Mouse (Mus musculus): ENCODE results near the gene Nxf1. TPM values are rescaled to one million over a fixed set of nuclear protein-coding genes. Genes with fewer than 3 reads are reported as not detected.

The Nxf1 gene
- total and polyA plus RNA-seq, 3 experiments, result 122 to 296 (median 231) TPM

- H3K4me3 ChIP-seq (ENCODE audit: control insufficient read depth in 1 of 2, insufficient read depth in 1 of 2, low read depth in 2 of 2, low read length in 2 of 2), result peak within 1 kb of the TSS; percentile 96 to 98
- peak; percentile 100 for DNase-seq (ENCODE audit: low read depth, low spot score)
- H3K79me2 ChIP-seq (ENCODE audit: control insufficient read depth, insufficient read depth, low read length, poor library complexity), result peaks cover 55% of the 10 kb centered on the region
- H3K4me1 ChIP-seq (ENCODE audit: control insufficient read depth in 1 of 2, insufficient read depth in 2 of 2, low read length in 2 of 2), result peaks cover 5 to 11% of the 10 kb centered on the region in 2 experiments; a peak in 3 of 4 replicates
- peaks cover 16 to 29% of the 10 kb centered on the region in 2 experiments for H3K36me3 ChIP-seq (ENCODE audit: control insufficient read depth in 1 of 2, insufficient read depth in 2 of 2, low read length in 2 of 2)
- peak within 1 kb of the TSS; percentile 93 for H3K9ac ChIP-seq (ENCODE audit: control insufficient read depth, low read depth, low read length, poor library complexity, severe bottlenecking)
- peak within 1 kb of the TSS; percentile 98 for H3K27ac ChIP-seq (ENCODE audit: control insufficient read depth, low read depth, low read length)
- H3K27me3 ChIP-seq (ENCODE audit: control insufficient read depth in 1 of 2, insufficient read depth in 2 of 2, low read length in 2 of 2), result no peaks in the 10 kb centered on the region
- no peaks in the 10 kb centered on the region for H3K9me3 ChIP-seq (replicated peaks; ENCODE audit: insufficient read depth, low read length)
- TF ChIP-seq MAX (IDR thresholded peaks at IDR 0.05; ENCODE audit: low read length), result peak; percentile 77; the same call in 1 of the 2 replicates
- TF ChIP-seq USF1 (IDR thresholded peaks at IDR 0.05; ENCODE audit: low read depth, low read length), result 0 out of 2 replicates have a peak, but pooled peaks have one; percentile 13
- no peak for TF ChIP-seq ZC3H11A (IDR thresholded peaks at IDR 0.05; ENCODE audit: low read depth, low read length)
- 0 out of 2 replicates have a peak, but pooled peaks have one; percentile 52 for TF ChIP-seq UBTF (IDR thresholded peaks at IDR 0.05; ENCODE audit: borderline replicate concordance, insufficient read depth, low read depth, low read length)
- TF ChIP-seq ZMIZ1 (IDR thresholded peaks at IDR 0.05; ENCODE audit: low read depth, low read length), result peak; percentile 91; the same call in 1 of the 2 replicates
- 0 out of 2 replicates have a peak, but pooled peaks have one; percentile 67 for TF ChIP-seq MAZ (IDR thresholded peaks at IDR 0.05; ENCODE audit: low read depth, low read length)
- peak; percentile 61; the same call in 1 of the 2 replicates for TF ChIP-seq E2F4 (IDR thresholded peaks at IDR 0.05; ENCODE audit: borderline replicate concordance, low read depth, low read length)
- no peak for TF ChIP-seq USF2 (IDR thresholded peaks at IDR 0.05; ENCODE audit: borderline replicate concordance in 1 of 2, insufficient read depth in 1 of 2, low read depth in 1 of 2, low read length in 2 of 2)
- TF ChIP-seq TCF12 (IDR thresholded peaks at IDR 0.05; ENCODE audit: low read depth, low read length), result peak; percentile 55; the same call in 1 of the 2 replicates
- TF ChIP-seq RCOR1 (IDR thresholded peaks at IDR 0.05; ENCODE audit: low read depth, low read length), result no peak
- TF ChIP-seq CHD1 (IDR thresholded peaks at IDR 0.05; ENCODE audit: low read depth, low read length), result 0 out of 2 replicates have a peak, but pooled peaks have one; percentile 30
- peak; percentile 40 for TF ChIP-seq ETS1 (IDR thresholded peaks at IDR 0.05; ENCODE audit: low read depth, low read length)
- TF ChIP-seq CHD2 (IDR thresholded peaks at IDR 0.05; ENCODE audit: low read length), result no peak
- TF ChIP-seq SMC3 (IDR thresholded peaks at IDR 0.05; ENCODE audit: low read depth, low read length), result no peak
- peak; percentile 94 for TF ChIP-seq POLR2AphosphoS2 (IDR thresholded peaks at IDR 0.05; ENCODE audit: low read length)
- TF ChIP-seq RAD21 (IDR thresholded peaks at IDR 0.05; ENCODE audit: low read depth, low read length), result no peak
- TF ChIP-seq JUND (IDR thresholded peaks at IDR 0.05; ENCODE audit: low read depth, low read length), result no peak
- TF ChIP-seq MXI1 (IDR thresholded peaks at IDR 0.05; ENCODE audit: low read depth, low read length), result peak; percentile 93
- TF ChIP-seq NRF1 (IDR thresholded peaks at IDR 0.05; ENCODE audit: insufficient read depth, low read depth, low read length, poor library complexity, severe bottlenecking), result peak; percentile 85
- TF ChIP-seq POLR2AphosphoS5 (IDR thresholded peaks at IDR 0.05; ENCODE audit: borderline replicate concordance, low read depth, low read length), result peak; percentile 92; the same call in 1 of the 2 replicates
- TF ChIP-seq MEF2A (IDR thresholded peaks at IDR 0.05; ENCODE audit: extremely low read depth, insufficient replicate concordance, low read depth, low read length, poor library complexity, severe bottlenecking), result no peak
- peak; percentile 96 for TF ChIP-seq NELFE (IDR thresholded peaks at IDR 0.05; ENCODE audit: low read depth, low read length)
- TF ChIP-seq BHLHE40 (IDR thresholded peaks at IDR 0.05; ENCODE audit: borderline replicate concordance, low read depth, low read length), result 0 out of 2 replicates have a peak, but pooled peaks have one; percentile 12
- TF ChIP-seq POLR2A (IDR thresholded peaks at IDR 0.05; ENCODE audit: control insufficient read depth in 1 of 2, insufficient read depth in 1 of 2, low read depth in 1 of 2, low read length in 2 of 2, poor library complexity in 1 of 2), result peak; percentile 87 to 91
- peak; percentile 88 for TF ChIP-seq SIN3A (IDR thresholded peaks at IDR 0.05; ENCODE audit: low read length)
- peak; percentile 62 for TF ChIP-seq HCFC1 (IDR thresholded peaks at IDR 0.05; ENCODE audit: low read depth, low read length)
- no peak for TF ChIP-seq MAFK (IDR thresholded peaks at IDR 0.05; ENCODE audit: borderline replicate concordance, low read depth, low read length)
- TF ChIP-seq TBP (IDR thresholded peaks at IDR 0.05; ENCODE audit: low read depth, low read length), result peak; percentile 59
- peak; percentile 31; the same call in 1 of the 2 replicates for TF ChIP-seq MYC (IDR thresholded peaks at IDR 0.05; ENCODE audit: low read depth, low read length)
- no peak for TF ChIP-seq GATA1 (IDR thresholded peaks at IDR 0.05; ENCODE audit: low read depth, low read length)
- TF ChIP-seq CTCF (IDR thresholded peaks at IDR 0.05 in 2 of 3, conservative IDR thresholded peaks at IDR 0.05 in 1 of 3; ENCODE audit: control insufficient read depth in 1 of 3, insufficient read depth in 1 of 3, low read depth in 2 of 3, low read length in 3 of 3, poor library complexity in 1 of 3, severe bottlenecking in 1 of 3), result no peak
- peak in 1 of 2 experiments; percentile 36; a peak in 2 of 4 replicates for TF ChIP-seq EP300 (IDR thresholded peaks at IDR 0.05; ENCODE audit: low read depth in 1 of 2, low read length in 2 of 2)
- peak; percentile 89 for TF ChIP-seq ELF1 (IDR thresholded peaks at IDR 0.05; ENCODE audit: low read depth, low read length)
- no peak; the same call in 1 of the 2 replicates for TF ChIP-seq ZNF384 (IDR thresholded peaks at IDR 0.05; ENCODE audit: low read depth, low read length)
Observed at GRCm38 (mm10) chr19:8819596-8820423, 62.9 kb downstream of the Nxf1 start, which contains the start of gene Hnrnpul2. Gene Hnrnpul2, plus strand, starts transcription at chr19:8820010.

Measured in MEL (cell line).